Mouse (Mus musculus) liver, postnatal 0 days (tissue): ENCODE data around the gene Tmem52. TPM values are rescaled to one million over a fixed set of nuclear protein-coding genes. Genes with fewer than 3 reads are reported as not detected.

Source experiments
- ATAC-seq: fragments of 200-750 bp; cut with Nextera tagmentation; 2 replicates; pipeline ENCODE4 v1.8.0; 2017; ENCODE audit warnings: mild to moderate bottlenecking, moderate library complexity
- DNase-seq: peaks from one replicate; pipeline ENCODE4 v3.0.0-alpha.2; 2016
- H3K27ac ChIP-seq: fragments of 300-500 bp; sonication (generic); 2 replicates; pipeline ENCODE4 v1.5.1; 2014; ENCODE audit warnings: antibody characterized with exemption, moderate library complexity, mild to moderate bottlenecking, low read depth
- H3K27me3 ChIP-seq: fragments of 300-500 bp; sonication (generic); 2 replicates; pipeline ENCODE4 v1.6.1; 2014; ENCODE audit warnings: low read length, control low read depth, mixed read lengths; ENCODE audit not compliant: insufficient read depth
- H3K36me3 ChIP-seq: fragments of 300-500 bp; sonication (generic); replicated peaks from 2 replicates; pipeline ENCODE4 v1.6.1; 2014; ENCODE audit warnings: mild to moderate bottlenecking, control low read depth, low read length, moderate library complexity, mixed read lengths; ENCODE audit not compliant: insufficient read depth
- H3K4me1 ChIP-seq: fragments of 300-500 bp; sonication (generic); 2 replicates; pipeline ENCODE4 v1.6.1; 2014; ENCODE audit warnings: antibody characterized with exemption, mild to moderate bottlenecking, control low read depth; ENCODE audit not compliant: insufficient read depth
- H3K4me2 ChIP-seq: fragments of 300-500 bp; sonication (generic); 2 replicates; pipeline ENCODE4 v1.6.1; 2014; ENCODE audit warnings: low read depth, mild to moderate bottlenecking, low read length, moderate library complexity, mixed read lengths
- H3K4me3 ChIP-seq: fragments of 300-500 bp; sonication (generic); 2 replicates; pipeline ENCODE4 v1.5.1; 2014; ENCODE audit warnings: low read depth, low read length
- H3K9ac ChIP-seq: fragments of 300-500 bp; sonication (generic); replicated peaks from 2 replicates; pipeline ENCODE4 v1.6.1; 2014; ENCODE audit warnings: mild to moderate bottlenecking, moderate library complexity
- H3K9me3 ChIP-seq: fragments of 300-500 bp; sonication (generic); 2 replicates; pipeline ENCODE4 v1.6.1; 2016; ENCODE audit warnings: mild to moderate bottlenecking, control low read depth, low read length, mixed read lengths
- CTCF ChIP-seq: sonication (generic); IDR thresholded peaks from 2 replicates; pipeline ENCODE4 v1.5.1; 2016; ENCODE audit warnings: antibody characterized with exemption, low read depth
- EP300 ChIP-seq: IDR thresholded peaks from 2 replicates; pipeline ENCODE4 v1.6.1; 2016; ENCODE audit warnings: antibody characterized with exemption, low read depth, mild to moderate bottlenecking
- WGBS: fragments of 180-500 bp; shearing (Covaris S2); extraction: QIAGEN DNeasy Blood & Tissue Kit; methylation state at CpG from one replicate; pipeline ENCODE4 v1.1.7; 2014; ENCODE audit not compliant: insufficient replicate concordance; 5-methylcytosine and 5-hydroxymethylcytosine counted together
- polyA plus RNA-seq: library from polyadenylated mRNA; unstranded; fragments of >200 nt; fragmentation: Nextera tagmentation; extraction: Ambion mirVana; gene quantifications from 2 replicates; pipeline ENCODE4 v1.2.1, GENCODE M21; 2015

Tmem52 gene
- polyA plus RNA-seq, 1 experiment from 2014 or later, result 0.15 TPM

DNA sequence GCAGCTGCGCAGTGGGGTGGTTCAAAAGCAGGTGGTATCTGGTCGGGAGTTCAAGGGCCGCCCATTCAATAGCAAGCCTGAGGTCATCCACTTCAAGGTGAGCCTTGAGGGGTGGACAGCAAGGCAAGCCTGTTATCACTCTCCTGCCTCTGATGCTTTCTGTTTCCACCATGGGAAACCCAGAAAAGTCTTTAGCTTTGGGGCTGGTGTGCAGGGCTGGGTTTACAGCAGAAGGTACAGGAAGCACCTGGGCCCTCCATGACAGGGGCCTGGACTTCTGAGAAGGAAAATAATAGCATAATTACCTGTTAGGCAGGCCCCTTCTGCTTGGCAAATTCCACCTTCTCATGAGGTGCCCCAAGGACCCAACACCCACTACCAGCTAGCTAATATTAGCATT, 39.7 kb upstream of the Tmem52 start:
- Histone ChIP-seq H3K9ac (no peak overlapping the region), H3K9me3 (no peaks in the 10 kb centered on the region), H3K27me3 (no peaks in the 10 kb centered on the region), H3K36me3 (no peaks in the 10 kb centered on the region), H3K4me1 (no peaks in the 10 kb centered on the region), H3K4me2 (no peak overlapping the region), H3K27ac (no peak overlapping the region), H3K4me3 (no peak overlapping the region)
- no peak for DNase-seq
- ATAC-seq, result no peak
- WGBS, result 77% methylated on average over 3 of the region's 3 CpGs
- TF ChIP-seq CTCF (no peak), EP300 (no peak)

DNA sequence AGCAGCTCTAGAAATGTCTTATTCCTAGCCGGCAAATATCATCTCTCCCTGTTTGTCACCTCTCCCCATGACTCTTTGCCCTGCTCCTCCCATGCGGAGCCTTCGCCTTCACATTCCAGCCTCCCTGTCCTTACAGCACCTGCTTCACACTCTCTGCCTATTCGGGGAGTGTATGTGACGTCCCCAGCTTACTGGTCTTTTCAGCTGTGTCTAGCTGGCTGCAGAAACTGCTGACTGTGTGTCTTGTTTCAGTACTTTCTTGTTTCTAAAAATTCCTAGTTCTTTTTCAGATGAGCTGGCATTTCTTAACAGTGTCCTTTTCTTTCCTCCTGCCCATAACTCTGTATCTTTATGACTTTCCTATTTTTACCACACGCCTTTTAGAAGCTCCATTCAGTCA, 36.6 kb upstream of the Tmem52 start:
- DNase-seq (no peak), ATAC-seq (no peak)
- H3K27me3 ChIP-seq, result no peaks in the 10 kb centered on the region
- TF ChIP-seq CTCF, result no peak
- no peak overlapping the region for H3K4me2 ChIP-seq
- H3K36me3 ChIP-seq, result no peaks in the 10 kb centered on the region
- no peak overlapping the region for H3K4me3 ChIP-seq
- no peak overlapping the region for H3K9ac ChIP-seq
- no peak overlapping the region for H3K27ac ChIP-seq
- WGBS, result 72% methylated on average over 6 of the region's 6 CpGs
- no peaks in the 10 kb centered on the region for H3K4me1 ChIP-seq
- H3K9me3 ChIP-seq, result no peaks in the 10 kb centered on the region

GRCm38 (mm10) chr4:155433993-155434392, 34.9 kb upstream of the Tmem52 start:
- Histone ChIP-seq H3K9ac (no peak overlapping the region), H3K27me3 (no peaks in the 10 kb centered on the region), H3K9me3 (no peaks in the 10 kb centered on the region), H3K4me3 (no peak overlapping the region), H3K36me3 (no peaks in the 10 kb centered on the region), H3K27ac (no peak overlapping the region), H3K4me2 (no peak overlapping the region), H3K4me1 (no peaks in the 10 kb centered on the region)
- ATAC-seq, result no peak
- WGBS, result 59% methylated on average over 5 of the region's 5 CpGs
- DNase-seq, result no peak
- no peak for TF ChIP-seq EP300
- TF ChIP-seq CTCF, result no peak

DNA sequence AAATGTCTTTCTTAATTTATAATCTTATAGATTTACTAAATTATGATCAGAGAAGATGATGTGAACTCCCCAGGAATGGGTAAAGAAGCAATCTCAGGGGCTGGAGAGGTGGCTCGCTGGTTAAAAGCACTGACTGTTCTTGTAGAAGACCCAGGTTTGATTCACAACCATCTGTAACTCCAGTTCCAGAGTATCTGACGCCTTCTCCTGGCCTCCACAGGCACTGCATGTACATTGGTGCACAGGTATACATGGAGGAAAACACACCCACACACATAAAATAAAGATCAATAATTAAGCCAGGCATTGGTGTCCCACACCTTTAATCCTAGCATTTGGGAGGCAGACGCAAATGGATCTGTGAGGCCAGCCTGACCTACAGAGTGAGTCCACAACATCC, 26.1 kb upstream of the Tmem52 start:
- no peaks in the 10 kb centered on the region for H3K27me3 ChIP-seq
- no peaks in the 10 kb centered on the region for H3K4me1 ChIP-seq
- no peaks in the 10 kb centered on the region for H3K9me3 ChIP-seq
- 52% methylated on average over 3 of the region's 3 CpGs for WGBS
- H3K9ac ChIP-seq, result no peak overlapping the region
- H3K27ac ChIP-seq, result no peak overlapping the region
- ATAC-seq (no peak), DNase-seq (no peak)
- H3K4me2 ChIP-seq, result no peak overlapping the region
- H3K4me3 ChIP-seq, result no peak overlapping the region
- TF ChIP-seq EP300 (no peak), CTCF (no peak)
- H3K36me3 ChIP-seq, result no peaks in the 10 kb centered on the region

GRCm38 (mm10) chr4:155451597-155451996, 17.3 kb upstream of the Tmem52 start:
- no peak overlapping the region for H3K4me2 ChIP-seq
- ATAC-seq (no peak), DNase-seq (no peak)
- no peaks in the 10 kb centered on the region for H3K36me3 ChIP-seq
- H3K9ac ChIP-seq, result no peak overlapping the region
- no peak overlapping the region for H3K4me3 ChIP-seq
- no peak for TF ChIP-seq EP300
- no peak for TF ChIP-seq CTCF
- H3K27me3 ChIP-seq, result no peaks in the 10 kb centered on the region
- no peak overlapping the region for H3K27ac ChIP-seq
- H3K9me3 ChIP-seq, result no peaks in the 10 kb centered on the region
- no peaks in the 10 kb centered on the region for H3K4me1 ChIP-seq
- 48% methylated on average over 10 of the region's 10 CpGs for WGBS

GRCm38 (mm10) chr4:155458575-155458974, 10.3 kb upstream of the Tmem52 start:
- H3K4me2 ChIP-seq, result no peak overlapping the region
- ATAC-seq, result no peak
- H3K4me3 ChIP-seq, result no peak overlapping the region
- H3K27me3 ChIP-seq, result no peaks in the 10 kb centered on the region
- TF ChIP-seq EP300, result no peak
- TF ChIP-seq CTCF, result no peak
- no peaks in the 10 kb centered on the region for H3K36me3 ChIP-seq
- no peaks in the 10 kb centered on the region for H3K9me3 ChIP-seq
- 77% methylated on average over 5 of the region's 5 CpGs for WGBS
- DNase-seq, result no peak
- H3K4me1 ChIP-seq, result no peaks in the 10 kb centered on the region
- H3K9ac ChIP-seq, result no peak overlapping the region
- H3K27ac ChIP-seq, result no peak overlapping the region

DNA sequence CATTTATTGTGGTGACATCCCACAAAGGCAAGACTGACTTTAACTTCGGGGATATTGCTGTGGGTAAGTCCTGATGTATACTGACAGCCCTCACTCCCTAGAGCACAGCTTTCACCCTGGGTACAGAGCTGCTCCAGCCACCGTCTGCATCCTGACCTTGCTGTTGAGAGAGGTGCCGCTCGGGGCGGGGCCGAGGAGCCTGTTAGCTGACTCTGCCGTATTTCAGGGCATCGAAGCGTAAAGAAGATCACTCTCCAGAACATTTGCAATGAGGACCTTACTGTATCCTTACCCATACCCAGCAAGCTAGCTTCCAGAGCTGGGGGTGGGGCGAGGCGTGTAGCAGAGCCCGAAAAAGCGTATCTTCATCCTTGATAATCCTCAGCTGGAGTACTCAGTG, 5.9 kb upstream of the Tmem52 start:
- Histone ChIP-seq H3K9ac (no peak overlapping the region), H3K4me2 (no peak overlapping the region), H3K4me3 (no peak overlapping the region), H3K4me1 (no peaks in the 10 kb centered on the region), H3K27me3 (no peaks in the 10 kb centered on the region), H3K9me3 (no peaks in the 10 kb centered on the region), H3K36me3 (no peaks in the 10 kb centered on the region), H3K27ac (no peak overlapping the region)
- no peak for ATAC-seq
- WGBS, result 68% methylated on average over 13 of the region's 13 CpGs
- DNase-seq, result no peak
- no peak for TF ChIP-seq CTCF
- no peak for TF ChIP-seq EP300
